Mouse (Mus musculus): Measurements from ENCODE around the gene Nae1. TPM values are rescaled to one million over a fixed set of nuclear protein-coding genes. Genes with fewer than 3 reads are reported as not detected.
"Not testable (repeated sequence)": the region's sequence is repeated elsewhere in the genome, so short reads cannot be mapped to it uniquely, and the experiment has no call there.

Nae1 gene
- 135 and 138 TPM in 2 replicates for polyA plus RNA-seq (2016; fragmentation: Nextera tagmentation; extraction: Ambion mirVana)

GRCm38 (mm10) chr8:104533971-104534778 is at the start of gene Nae1, which contains the start of gene Car7:
Gene Nae1 (minus strand): TSS chr8:104534637.
Gene Car7 (plus strand): TSS chr8:104534689.
- peaks cover 22% of the 10 kb centered on the region for H3K4me1 ChIP-seq (replicated peaks)
- under 1% methylated on average over 68 of the region's 70 CpGs for WGBS
- H3K4me2 ChIP-seq: peak within 1 kb of the TSS; percentile 65
- peak; percentile 90 for ATAC-seq (ENCODE audit: insufficient number of reproducible peaks, insufficient read depth, low FRiP score, low TSS enrichment, low read depth)
- H3K27me3 ChIP-seq: peaks cover 15% of the 10 kb centered on the region
- H3K9ac ChIP-seq (replicated peaks): peak within 1 kb of the TSS; percentile 96
- H3K9me3 ChIP-seq: no peaks in the 10 kb centered on the region
- peak within 1 kb of the TSS; percentile 91 for H3K27ac ChIP-seq
- H3K4me3 ChIP-seq (replicated peaks): peak within 1 kb of the TSS; percentile 92
- H3K36me3 ChIP-seq: peaks cover 12% of the 10 kb centered on the region

- not testable (repeated sequence) for H3K27me3 ChIP-seq; H3K36me3 ChIP-seq; H3K9ac ChIP-seq (replicated peaks); ATAC-seq (ENCODE audit: insufficient number of reproducible peaks, insufficient read depth, low FRiP score, low TSS enrichment, low read depth); H3K4me3 ChIP-seq (replicated peaks); H3K9me3 ChIP-seq; H3K27ac ChIP-seq; H3K4me1 ChIP-seq (replicated peaks); H3K4me2 ChIP-seq
- WGBS: 85% methylated on average over 17 of the region's 17 CpGs
These were observed 43.2 kb upstream of the Nae1 start for GRCm38 (mm10) chr8:104577606-104578005.

- no peak for ATAC-seq (ENCODE audit: insufficient number of reproducible peaks, insufficient read depth, low FRiP score, low TSS enrichment, low read depth)
- H3K36me3 ChIP-seq: no peaks in the 10 kb centered on the region
- whole genome bisulfite sequencing: 84% methylated on average over 3 of the region's 3 CpGs
These were observed 42.4 kb upstream of the Nae1 start for GRCm38 (mm10) chr8:104576820-104577219.

GRCm38 (mm10) chr8:104570436-104571343 is 36.3 kb upstream of the Nae1 start:
- Histone ChIP-seq H3K27ac (no peak overlapping the region), H3K4me3 (replicated peaks) (peak overlapping the region; percentile 38), H3K9me3 (no peaks in the 10 kb centered on the region), H3K4me2 (peak overlapping the region; percentile 74), H3K27me3 (peaks cover 3% of the 10 kb centered on the region; the same call in 1 of the 2 replicates), H3K4me1 (replicated peaks) (0 out of 2 replicates have a peak, but pooled peaks cover 3% of the 10 kb centered on the region), H3K36me3 (no peaks in the 10 kb centered on the region), H3K9ac (replicated peaks) (0 out of 2 replicates have a peak overlapping the region, but pooled peaks have one; percentile 45)
- 8% methylated on average over 26 of the region's 26 CpGs for WGBS
- ATAC-seq (ENCODE audit: insufficient number of reproducible peaks, insufficient read depth, low FRiP score, low TSS enrichment, low read depth): no peak; the same call in 1 of the 2 replicates

More at GRCm38 (mm10) chr8:104576820-104577219, 42.4 kb upstream of the Nae1 start:
- Histone ChIP-seq H3K4me2 (no peak overlapping the region), H3K9ac (replicated peaks) (no peak overlapping the region), H3K27me3 (no peaks in the 10 kb centered on the region), H3K4me1 (replicated peaks) (no peaks in the 10 kb centered on the region), H3K4me3 (replicated peaks) (no peak overlapping the region), H3K9me3 (no peaks in the 10 kb centered on the region), H3K27ac (no peak overlapping the region)

GRCm38 (mm10) chr8:104569559-104569958 is 35.1 kb upstream of the Nae1 start:
- Histone ChIP-seq H3K27me3 (peaks cover 3% of the 10 kb centered on the region; the same call in 1 of the 2 replicates), H3K9ac (replicated peaks) (no peak overlapping the region), H3K36me3 (no peaks in the 10 kb centered on the region), H3K9me3 (no peaks in the 10 kb centered on the region), H3K4me3 (replicated peaks) (no peak overlapping the region), H3K27ac (no peak overlapping the region), H3K4me2 (no peak overlapping the region), H3K4me1 (replicated peaks) (0 out of 2 replicates have a peak, but pooled peaks cover 3% of the 10 kb centered on the region)
- ATAC-seq (ENCODE audit: insufficient number of reproducible peaks, insufficient read depth, low FRiP score, low TSS enrichment, low read depth): no peak
- 52% methylated on average over 1 of the region's 1 CpGs for WGBS

- WGBS: 95% methylated on average over 5 of the region's 5 CpGs
- Histone ChIP-seq H3K4me2 (no peak overlapping the region), H3K4me3 (replicated peaks) (no peak overlapping the region), H3K9me3 (no peaks in the 10 kb centered on the region), H3K27ac (no peak overlapping the region), H3K9ac (replicated peaks) (no peak overlapping the region), H3K36me3 (no peaks in the 10 kb centered on the region), H3K4me1 (replicated peaks) (no peaks in the 10 kb centered on the region), H3K27me3 (peaks cover 2% of the 10 kb centered on the region; the same call in 1 of the 2 replicates)
- no peak for ATAC-seq (ENCODE audit: insufficient number of reproducible peaks, insufficient read depth, low FRiP score, low TSS enrichment, low read depth)
These were observed 31.0 kb upstream of the Nae1 start for GRCm38 (mm10) chr8:104565457-104565798.

GRCm38 (mm10) chr8:104564633-104565456 is 30.4 kb upstream of the Nae1 start:
- peak; percentile 79; the same call in 1 of the 2 replicates for ATAC-seq (ENCODE audit: insufficient number of reproducible peaks, insufficient read depth, low FRiP score, low TSS enrichment, low read depth)
- 25% methylated on average over 22 of the region's 22 CpGs for WGBS
- H3K4me2 ChIP-seq: no peak overlapping the region

GRCm38 (mm10) chr8:104560731-104561130 is 26.3 kb upstream of the Nae1 start:
- no peaks in the 10 kb centered on the region for H3K4me1 ChIP-seq (replicated peaks)
- H3K36me3 ChIP-seq: no peaks in the 10 kb centered on the region
- no peak overlapping the region for H3K9ac ChIP-seq (replicated peaks)
- no peak for ATAC-seq (ENCODE audit: insufficient number of reproducible peaks, insufficient read depth, low FRiP score, low TSS enrichment, low read depth)
- no peak overlapping the region for H3K4me3 ChIP-seq (replicated peaks)
- H3K9me3 ChIP-seq: no peaks in the 10 kb centered on the region
- H3K27ac ChIP-seq: no peak overlapping the region
- H3K4me2 ChIP-seq: no peak overlapping the region
- H3K27me3 ChIP-seq: no peaks in the 10 kb centered on the region

More at GRCm38 (mm10) chr8:104564633-104565456, 30.4 kb upstream of the Nae1 start:
- Histone ChIP-seq H3K9me3 (no peaks in the 10 kb centered on the region), H3K9ac (replicated peaks) (no peak overlapping the region), H3K4me3 (replicated peaks) (no peak overlapping the region), H3K4me1 (replicated peaks) (no peaks in the 10 kb centered on the region), H3K27ac (no peak overlapping the region), H3K36me3 (no peaks in the 10 kb centered on the region), H3K27me3 (no peaks in the 10 kb centered on the region)

- 77% methylated on average over 7 of the region's 7 CpGs for WGBS
- no peaks in the 10 kb centered on the region for H3K9me3 ChIP-seq
- no peak overlapping the region for H3K27ac ChIP-seq
- H3K4me2 ChIP-seq: no peak overlapping the region
- H3K4me1 ChIP-seq (replicated peaks): no peaks in the 10 kb centered on the region
- H3K27me3 ChIP-seq: no peaks in the 10 kb centered on the region
- H3K4me3 ChIP-seq (replicated peaks): no peak overlapping the region
- ATAC-seq (ENCODE audit: insufficient number of reproducible peaks, insufficient read depth, low FRiP score, low TSS enrichment, low read depth): no peak
- no peaks in the 10 kb centered on the region for H3K36me3 ChIP-seq
- H3K9ac ChIP-seq (replicated peaks): no peak overlapping the region
These were observed 22.8 kb upstream of the Nae1 start for GRCm38 (mm10) chr8:104557226-104557625.

- ATAC-seq (ENCODE audit: insufficient number of reproducible peaks, insufficient read depth, low FRiP score, low TSS enrichment, low read depth): no peak
- WGBS: 89% methylated on average over 4 of the region's 4 CpGs
- Histone ChIP-seq H3K9me3 (no peaks in the 10 kb centered on the region), H3K4me2 (no peak overlapping the region), H3K36me3 (no peaks in the 10 kb centered on the region), H3K9ac (replicated peaks) (no peak overlapping the region), H3K27me3 (no peaks in the 10 kb centered on the region), H3K27ac (no peak overlapping the region), H3K4me1 (replicated peaks) (peaks cover 5% of the 10 kb centered on the region), H3K4me3 (replicated peaks) (no peak overlapping the region)
These were observed 20.8 kb upstream of the Nae1 start for GRCm38 (mm10) chr8:104555191-104555590.
